Mouse (Mus musculus): ENCODE data around the gene Tmed2. TPM values are rescaled to one million over a fixed set of nuclear protein-coding genes. Genes with fewer than 3 reads are reported as not detected.
"Not testable (repeated sequence)": the region's sequence is repeated elsewhere in the genome, so short reads cannot be mapped to it uniquely, and the experiment has no call there.

The Tmed2 gene
- total RNA-seq, 2 experiments from 2014 or later, result 102 to 106 TPM

GRCm38 (mm10) chr5:124528791-124529190, 11.7 kb upstream of the Tmed2 start:
- no peak for DNase-seq

- DNase-seq, result no peak
These were observed 11.3 kb upstream of the Tmed2 start for GRCm38 (mm10) chr5:124529191-124529651.

GRCm38 (mm10) chr5:124529697-124530096, 10.8 kb upstream of the Tmed2 start:
- DNase-seq, result no peak

GRCm38 (mm10) chr5:124530655-124531582, 9.6 kb upstream of the Tmed2 start, which contains the start of gene Rilpl1:
Gene Rilpl1 (minus strand): TSS chr5:124531391.
- peak; percentile 84 for DNase-seq

- no peak for DNase-seq
These were observed 8.9 kb upstream of the Tmed2 start for GRCm38 (mm10) chr5:124531583-124531930.

- no peak for DNase-seq
These were observed 8.0 kb upstream of the Tmed2 start for GRCm38 (mm10) chr5:124532451-124532850.

- no peak for DNase-seq
These were observed 5.5 kb upstream of the Tmed2 start for GRCm38 (mm10) chr5:124535016-124535415.

- no peak for DNase-seq
These were observed 3.7 kb upstream of the Tmed2 start for GRCm38 (mm10) chr5:124536776-124537175.

GRCm38 (mm10) chr5:124538813-124539792, 1.4 kb upstream of the Tmed2 start:
- DNase-seq, result peak; percentile 41 to 63

GRCm38 (mm10) chr5:124539905-124540304, 590 bp upstream of the Tmed2 start:
- DNase-seq, result no peak

GRCm38 (mm10) chr5:124540905-124541601, 558 bp downstream of the Tmed2 start:
- peak; percentile 38 to 63 for DNase-seq

- DNase-seq, result no peak
These were observed 1.1 kb downstream of the Tmed2 start for GRCm38 (mm10) chr5:124541602-124541973.

GRCm38 (mm10) chr5:124550737-124551136, 10.2 kb downstream of the Tmed2 start:
- not testable (repeated sequence) for DNase-seq

- not testable (repeated sequence) for DNase-seq
These were observed 11.0 kb downstream of the Tmed2 start for GRCm38 (mm10) chr5:124551349-124552093.

GRCm38 (mm10) chr5:124552094-124552472, 11.6 kb downstream of the Tmed2 start:
- no peak for DNase-seq

- DNase-seq, result peak; percentile 89 to 90
These were observed 12.2 kb downstream of the Tmed2 start, which contains the start of gene Ddx55 for GRCm38 (mm10) chr5:124552558-124553307. Gene Ddx55 (plus strand): TSS chr5:124552864.

- no peak for DNase-seq
These were observed 13.1 kb downstream of the Tmed2 start for GRCm38 (mm10) chr5:124553607-124554006.

- DNase-seq, result no peak
These were observed 14.7 kb downstream of the Tmed2 start for GRCm38 (mm10) chr5:124555145-124555544.

- peak; percentile 75 to 80 for DNase-seq
These were observed 30.6 kb downstream of the Tmed2 start for GRCm38 (mm10) chr5:124571068-124571467.

- DNase-seq, result no peak
These were observed 35.0 kb downstream of the Tmed2 start for GRCm38 (mm10) chr5:124575467-124575866.
